In the genomic region with DNA sequence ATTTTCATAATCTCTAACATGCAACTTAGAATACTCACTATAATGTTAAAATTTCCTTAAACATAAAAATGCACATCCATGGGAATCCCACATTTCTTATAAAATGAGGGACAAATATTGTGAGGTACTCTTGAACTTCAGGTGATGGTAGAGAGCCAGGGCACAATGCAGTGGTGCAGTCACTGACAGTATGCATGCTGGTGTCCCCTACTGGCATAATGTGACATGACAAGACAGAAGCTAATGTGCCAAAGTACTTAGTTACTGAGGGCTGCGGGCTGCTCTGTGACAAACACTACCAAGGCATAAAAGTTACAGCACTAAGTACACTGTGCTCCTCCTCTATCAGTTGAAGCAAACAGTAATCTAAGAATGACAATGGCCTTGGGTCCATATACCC, we compare ENCODE assay signal across 12 mouse cellular contexts.
DNase-seq lines count a peak whose midpoint lies in the region; ATAC-seq and TF ChIP-seq lines count a peak whose summit lies in the region.
"Had no signal": no experiment of that assay in that cellular context is flagged by ENCODE, and none has a peak within 500 bp of the region (broad histone marks: within the 10 kb centered on the region; RNA-seq: fewer than 3 reads in every experiment).

No protein-coding gene starts in this region.

- no peak overlapping the region for H3K4me3 ChIP-seq in kidney, embryonic 15.5 days (replicated peaks)
- H3K4me3 ChIP-seq in CH12.LX (replicated peaks in 1 of 3; ENCODE audit: low read depth in 2 of 3, low read length in 2 of 3, poor library complexity in 1 of 3), result no peak overlapping the region
- no peak overlapping the region for H3K4me3 ChIP-seq in midbrain, embryonic 13.5 days (replicated peaks)
- H3K4me3 ChIP-seq: embryonic facial prominence, embryonic 13.5 days; limb, embryonic 13.5 days had no signal

- no peak for TF ChIP-seq POLR2A in CH12.LX (IDR thresholded peaks at IDR 0.05; ENCODE audit: low read depth, low read length)

- no peak for ATAC-seq in kidney, embryonic 15.5 days (replicated peaks; ENCODE audit: low FRiP score)
- no peak for ATAC-seq in midbrain, embryonic 13.5 days

- H3K79me2 ChIP-seq in CH12.LX (replicated peaks; ENCODE audit: control insufficient read depth, extremely low read depth, insufficient read depth, poor library complexity, severe bottlenecking), result no peaks in the 10 kb centered on the region

- no peaks in the 10 kb centered on the region for H3K9me3 ChIP-seq in kidney, embryonic 15.5 days (replicated peaks)
- no peaks in the 10 kb centered on the region for H3K9me3 ChIP-seq in CH12.LX (replicated peaks; ENCODE audit: low read length)
- H3K9me3 ChIP-seq in midbrain, embryonic 13.5 days, result no peaks in the 10 kb centered on the region
- H3K9me3 ChIP-seq: embryonic facial prominence, embryonic 13.5 days; limb, embryonic 13.5 days had no signal

- in situ Hi-C loops in CH12.LX (cut with MboI; ENCODE audit: low pct_ligation_motif_present, low pct_unique_long_range_greater_than_20kb, low sequenced_read_pairs), result no loop called here

- TF ChIP-seq CTCF in CH12.LX (conservative IDR thresholded peaks at IDR 0.05 in 1 of 2, IDR thresholded peaks at IDR 0.05 in 1 of 2; ENCODE audit: low read depth in 2 of 2, low read length in 2 of 2), result peak; percentile 51 to 62

- peak; percentile 42 for DNase-seq in kidney, adult 9 months
- DNase-seq in 416B (ENCODE audit: low read depth) (peak; percentile 12), CH12.LX (ENCODE audit: extremely low read depth) (peak; percentile 24)
- DNase-seq in embryo, embryonic 10.5 days (ENCODE audit: low spot score), result peak; percentile 21
- no peak for DNase-seq in adrenal gland, postnatal 14 days
- no peak for DNase-seq in right cerebral cortex, adult 2 months (ENCODE audit: low spot score in 2 of 2)
- DNase-seq: midbrain, embryonic 14.5 days; spleen, adult 18-20 months had no signal

- H3K36me3 ChIP-seq in kidney, embryonic 15.5 days, result no peaks in the 10 kb centered on the region
- no peaks in the 10 kb centered on the region for H3K36me3 ChIP-seq in CH12.LX (replicated peaks in 1 of 2; ENCODE audit: control insufficient read depth in 1 of 2, insufficient read depth in 1 of 2, low read length in 1 of 2)
- no peaks in the 10 kb centered on the region for H3K36me3 ChIP-seq in midbrain, embryonic 13.5 days
- H3K36me3 ChIP-seq: embryonic facial prominence, embryonic 13.5 days; limb, embryonic 13.5 days had no signal

- dilution Hi-C loops in CH12.LX (cut with MboI; ENCODE audit: extremely low pct_ligation_motif_present, extremely low pct_unique_long_range_greater_than_20kb, low sequenced_read_pairs), result no loop called here

- H3K4me2 ChIP-seq in kidney, embryonic 15.5 days, result no peak overlapping the region
- H3K4me2 ChIP-seq in CH12.LX (ENCODE audit: insufficient read depth, low read depth, poor library complexity, severe bottlenecking), result no peak overlapping the region
- no peak overlapping the region for H3K4me2 ChIP-seq in midbrain, embryonic 13.5 days (replicated peaks)
- H3K4me2 ChIP-seq: embryonic facial prominence, embryonic 13.5 days; limb, embryonic 13.5 days had no signal

- H3K9ac ChIP-seq in kidney, embryonic 15.5 days, result no peak overlapping the region
- no peak overlapping the region for H3K9ac ChIP-seq in CH12.LX (ENCODE audit: insufficient read depth, low read depth)
- no peak overlapping the region for H3K9ac ChIP-seq in midbrain, embryonic 13.5 days (replicated peaks)
- H3K9ac ChIP-seq: embryonic facial prominence, embryonic 13.5 days; limb, embryonic 13.5 days had no signal

- WGBS in kidney, embryonic 15.5 days, result 65% methylated on average over 1 of the region's 1 CpGs
- 89% methylated on average over 1 of the region's 1 CpGs for WGBS in midbrain, embryonic 13.5 days

- TF ChIP-seq RAD21 in CH12.LX (IDR thresholded peaks at IDR 0.05; ENCODE audit: low read depth, low read length), result peak; percentile 43

- no peaks in the 10 kb centered on the region for H3K27me3 ChIP-seq in kidney, embryonic 15.5 days
- no peaks in the 10 kb centered on the region for H3K27me3 ChIP-seq in CH12.LX (replicated peaks)
- H3K27me3 ChIP-seq in midbrain, embryonic 13.5 days, result no peaks in the 10 kb centered on the region
- H3K27me3 ChIP-seq: embryonic facial prominence, embryonic 13.5 days; limb, embryonic 13.5 days had no signal

- no peak for TF ChIP-seq EP300 in CH12.LX (IDR thresholded peaks at IDR 0.05; ENCODE audit: low read length)

- H3K27ac ChIP-seq in kidney, embryonic 15.5 days, result no peak overlapping the region
- H3K27ac ChIP-seq in CH12.LX (ENCODE audit: insufficient read depth, low read depth), result no peak overlapping the region
- H3K27ac ChIP-seq in midbrain, embryonic 13.5 days, result no peak overlapping the region
- H3K27ac ChIP-seq: embryonic facial prominence, embryonic 13.5 days; limb, embryonic 13.5 days had no signal

- no peaks in the 10 kb centered on the region for H3K4me1 ChIP-seq in kidney, embryonic 15.5 days
- H3K4me1 ChIP-seq in CH12.LX (ENCODE audit: control insufficient read depth in 1 of 2, insufficient read depth in 2 of 2), result no peaks in the 10 kb centered on the region
- H3K4me1 ChIP-seq in midbrain, embryonic 13.5 days (replicated peaks), result no peaks in the 10 kb centered on the region
- H3K4me1 ChIP-seq: embryonic facial prominence, embryonic 13.5 days; limb, embryonic 13.5 days had no signal

TF ChIP-seq in CH12.LX, 34 proteins besides CTCF, POLR2A, EP300 and RAD21:
- no peak for TF ChIP-seq BHLHE40 (IDR thresholded peaks at IDR 0.05; ENCODE audit: low read depth, low read length)
- no peak for TF ChIP-seq NELFE (IDR thresholded peaks at IDR 0.05; ENCODE audit: low read depth, low read length)
- TF ChIP-seq SMC3 (IDR thresholded peaks at IDR 0.05; ENCODE audit: low read depth, low read length), result peak; percentile 55
- no peak for TF ChIP-seq ETS1 (conservative IDR thresholded peaks at IDR 0.05; ENCODE audit: low read depth, low read length)
TF ChIP-seq in CH12.LX: peak in this region for 1.

Comparison
In these comparisons a context has a peak if more than half of its experiments do, and no peak if none do; other contexts are left out.
1. DNase-seq: peak in kidney, adult 9 months (single experiment), 416B (single experiment), CH12.LX (single experiment) and embryo, embryonic 10.5 days (single experiment); none in adrenal gland, postnatal 14 days (single experiment) and right cerebral cortex, adult 2 months (0 of 2).